ENCODE assay signal across 8 mouse cellular contexts in the genomic region with DNA sequence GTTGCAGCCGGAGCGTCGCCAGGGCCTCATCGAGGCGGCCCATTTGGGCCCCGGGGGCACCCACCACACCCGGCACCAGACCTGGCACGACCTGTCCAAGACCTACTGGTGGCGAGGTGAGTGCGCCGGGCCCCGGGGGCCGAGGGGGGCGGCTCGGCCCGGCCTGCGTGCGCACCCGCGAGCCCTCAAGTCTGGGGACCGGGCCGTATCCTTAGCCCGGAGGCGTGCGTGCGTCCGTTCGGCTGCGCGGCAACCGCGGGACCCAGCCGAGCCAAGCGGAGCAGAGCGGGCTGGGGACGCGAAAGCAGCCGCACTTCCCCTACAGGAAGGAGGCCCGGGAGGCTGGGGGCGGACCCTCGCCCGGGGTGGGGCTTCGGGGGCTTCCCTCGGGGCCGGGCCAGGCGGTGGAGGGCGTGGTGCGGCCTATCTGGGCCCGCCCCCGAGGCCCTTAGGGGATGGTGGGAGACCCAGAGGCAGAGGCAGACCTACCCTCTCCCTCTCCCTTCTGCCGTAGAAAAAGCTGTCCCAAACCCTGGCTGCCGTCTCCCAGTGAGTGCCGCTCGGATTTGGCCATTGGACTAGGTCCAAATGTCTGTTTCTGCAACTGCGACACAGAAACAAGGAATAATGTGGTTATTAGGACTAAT. TPM values are rescaled to one million over a fixed set of nuclear protein-coding genes. Genes with fewer than 3 reads are reported as not detected.
DNase-seq lines count a peak whose midpoint lies in the region; ATAC-seq and TF ChIP-seq lines count a peak whose summit lies in the region.

No protein-coding gene starts in this region.

- peaks cover 25% of the 10 kb centered on the region for H3K36me3 ChIP-seq in ES-E14 (ENCODE audit: control insufficient read depth, insufficient read depth, low read length, poor library complexity, severe bottlenecking)
- H3K36me3 ChIP-seq in forebrain, embryonic 16.5 days (ENCODE audit: control insufficient read depth, insufficient read depth) = peaks cover 19% of the 10 kb centered on the region
- H3K36me3 ChIP-seq in lung, embryonic 14.5 days (ENCODE audit: insufficient read depth) = peaks cover 39% of the 10 kb centered on the region
- H3K36me3 ChIP-seq in thymus, adult 2 months (ENCODE audit: control insufficient read depth, insufficient read depth, low read length) = peaks cover 29% of the 10 kb centered on the region

- H3K9me3 ChIP-seq in ES-E14 (ENCODE audit: control insufficient read depth, insufficient read depth, low read depth, low read length) = no peaks in the 10 kb centered on the region
- H3K9me3 ChIP-seq in forebrain, embryonic 16.5 days (ENCODE audit: control insufficient read depth, low read length) = no peaks in the 10 kb centered on the region
- no peaks in the 10 kb centered on the region for H3K9me3 ChIP-seq in lung, embryonic 14.5 days (ENCODE audit: low read depth, low read length)

- in situ Hi-C loops in ES-E14 (cut with MboI; ENCODE audit: low sequenced_read_pairs in 2 of 2, unreplicated experiment in 2 of 2) = no loop called here

- H3K27ac ChIP-seq in ES-E14 (ENCODE audit: insufficient read depth, low read depth, low read length, poor library complexity, severe bottlenecking) = peak overlapping the region; percentile 64
- H3K27ac ChIP-seq in forebrain, embryonic 16.5 days (ENCODE audit: low read length) = peak overlapping the region; percentile 85
- peak overlapping the region; percentile 89 for H3K27ac ChIP-seq in lung, embryonic 14.5 days (ENCODE audit: low read depth)
- peak overlapping the region; percentile 68 for H3K27ac ChIP-seq in thymus, adult 2 months (ENCODE audit: control insufficient read depth, insufficient read depth, low read length)

- no peak for TF ChIP-seq CTCF in lung, embryonic 14.5 days (IDR thresholded peaks at IDR 0.05; ENCODE audit: low read depth)
- no peak; the same call in 1 of the 2 replicates for TF ChIP-seq CTCF in thymus, adult 2 months (IDR thresholded peaks at IDR 0.05; ENCODE audit: borderline replicate concordance, control insufficient read depth, extremely low read depth, insufficient read depth, low read length, poor library complexity)

- H3K4me3 ChIP-seq in ES-E14 (ENCODE audit: insufficient read depth in 1 of 2, low read depth in 1 of 2, low read length in 2 of 2, poor library complexity in 1 of 2, severe bottlenecking in 1 of 2) = peak overlapping the region; percentile 82 to 86
- H3K4me3 ChIP-seq in forebrain, embryonic 16.5 days (replicated peaks; ENCODE audit: low read length) = peak overlapping the region; percentile 75
- H3K4me3 ChIP-seq in lung, embryonic 14.5 days (ENCODE audit: low read depth, low read length) = peak overlapping the region; percentile 99
- peak overlapping the region; percentile 87 for H3K4me3 ChIP-seq in thymus, adult 2 months (ENCODE audit: control insufficient read depth, insufficient read depth, low read length)

- peak; percentile 78 for DNase-seq in ES-E14 (ENCODE audit: low read depth, low spot score)
- DNase-seq in cerebellum, adult 11-12 months = peak; percentile 86
- peak; percentile 90 to 92 for DNase-seq in heart, postnatal 36 days
- DNase-seq in layer of hippocampus, adult 8-10 months (ENCODE audit: low spot score in 2 of 2) = peak; percentile 76 to 80
- DNase-seq in lung, embryonic 14.5 days = peak; percentile 94
- DNase-seq in thymus, adult 2 months = peak; percentile 92

- H3K27me3 ChIP-seq in forebrain, embryonic 16.5 days (replicated peaks; ENCODE audit: control insufficient read depth, insufficient read depth, low read length) = no peaks in the 10 kb centered on the region
- no peaks in the 10 kb centered on the region for H3K27me3 ChIP-seq in lung, embryonic 14.5 days (ENCODE audit: insufficient read depth, low read length)
- H3K27me3 ChIP-seq in thymus, adult 2 months (ENCODE audit: control insufficient read depth, insufficient read depth, low read length) = no peaks in the 10 kb centered on the region

- TF ChIP-seq POLR2A in thymus, adult 2 months (IDR thresholded peaks at IDR 0.05; ENCODE audit: control insufficient read depth, extremely low read depth, insufficient read depth, low read length, poor library complexity) = no peak

- peak overlapping the region; percentile 93 for H3K4me2 ChIP-seq in forebrain, embryonic 16.5 days (ENCODE audit: low read length)
- peak overlapping the region; percentile 83 for H3K4me2 ChIP-seq in lung, embryonic 14.5 days

- intact Hi-C loops in heart, postnatal 36 days (cut with DNase I) = loop anchor here (2.0 to 5.0 kb wide), 3 partner anchors 54 to 152 kb away; partner anchors contain the start of gene Pcnp

- WGBS in forebrain, embryonic 16.5 days = under 1% methylated on average over 53 of the region's 55 CpGs
- 1% methylated on average over 53 of the region's 55 CpGs for WGBS in lung, embryonic 14.5 days
- 1% methylated on average over 55 of the region's 55 CpGs for WGBS in thymus, adult 2 months

- H3K4me1 ChIP-seq in ES-E14 (ENCODE audit: control insufficient read depth in 2 of 2, insufficient read depth in 2 of 2, low read length in 2 of 2, poor library complexity in 1 of 2) = no peaks in the 10 kb centered on the region
- peaks cover 20% of the 10 kb centered on the region for H3K4me1 ChIP-seq in forebrain, embryonic 16.5 days (replicated peaks; ENCODE audit: control insufficient read depth, insufficient read depth, low read length)
- H3K4me1 ChIP-seq in lung, embryonic 14.5 days (ENCODE audit: insufficient read depth) = peaks cover 6% of the 10 kb centered on the region; the same call in 1 of the 2 replicates
- peaks cover 4% of the 10 kb centered on the region; the same call in 1 of the 2 replicates for H3K4me1 ChIP-seq in thymus, adult 2 months (replicated peaks; ENCODE audit: control insufficient read depth, insufficient read depth, low read length)

- peak overlapping the region; percentile 84 for H3K9ac ChIP-seq in ES-E14 (ENCODE audit: insufficient read depth, low read depth, low read length, poor library complexity, severe bottlenecking)
- H3K9ac ChIP-seq in forebrain, embryonic 16.5 days (replicated peaks; ENCODE audit: low read depth, low read length) = peak overlapping the region; percentile 80
- peak overlapping the region; percentile 91 for H3K9ac ChIP-seq in lung, embryonic 14.5 days

- peak; percentile 78 for ATAC-seq in forebrain, embryonic 16.5 days
- ATAC-seq in lung, embryonic 14.5 days (ENCODE audit: insufficient read depth) = peak; percentile 92
- peak; percentile 67 for ATAC-seq in neutrophil, adult 5-6 weeks (ENCODE audit: extremely low read depth, insufficient number of reproducible peaks, low FRiP score, poor library complexity, severe bottlenecking)

TF ChIP-seq in ES-E14, 5 proteins besides CTCF, POLR2A, EP300 and RAD21:
- no peak; the same call in 1 of the 2 replicates for TF ChIP-seq HCFC1 (IDR thresholded peaks at IDR 0.05; ENCODE audit: borderline replicate concordance, insufficient read depth, low read length)

RNA-seq across cellular contexts. Expression of gene Zbtb11, which starts 0.7 kb away (rescaled TPM):
- 23.3 and 24.3 TPM in 2 replicates for total RNA-seq in ES-E14 (2012; rRNA removed)
- polyA plus RNA-seq in forebrain, embryonic 16.5 days (2015; fragmentation: Nextera tagmentation; extraction: Ambion mirVana) = 22.4 and 25.1 TPM in 2 replicates
- 10 to 100 TPM; 10.5 to 11.2 TPM for total RNA-seq in heart, postnatal 36 days (2021)
- total RNA-seq in layer of hippocampus, adult 8-10 months (2022) = 10 to 100 TPM; 45.7 to 56.3 (median 50.5) TPM
- polyA plus RNA-seq in lung, embryonic 14.5 days (2014; fragmentation: Nextera tagmentation; extraction: Ambion mirVana) = 21.0 and 22.1 TPM in 2 replicates
- 49.6 and 49.8 TPM in 2 replicates for total RNA-seq in neutrophil, adult 5-6 weeks (2017)
- 6.1 and 7.1 TPM in 2 replicates for polyA plus RNA-seq in thymus, adult 2 months (2012; rRNA removed)

RNA-seq across cellular contexts. Expression of gene Rpl24, which starts 8.3 kb away (rescaled TPM):
- 1,393 and 1,577 TPM in 2 replicates for total RNA-seq in ES-E14 (2012; rRNA removed)
- 484 and 499 TPM in 2 replicates for polyA plus RNA-seq in forebrain, embryonic 16.5 days (2015; fragmentation: Nextera tagmentation; extraction: Ambion mirVana)
- 100 to 1,000 TPM; 549 to 570 TPM for total RNA-seq in heart, postnatal 36 days (2021)
- 100 to 1,000 TPM; 327 to 441 (median 373) TPM for total RNA-seq in layer of hippocampus, adult 8-10 months (2022)
- 845 and 899 TPM in 2 replicates for polyA plus RNA-seq in lung, embryonic 14.5 days (2014; fragmentation: Nextera tagmentation; extraction: Ambion mirVana)
- 417 and 420 TPM in 2 replicates for total RNA-seq in neutrophil, adult 5-6 weeks (2017)
- polyA plus RNA-seq in thymus, adult 2 months (2012; rRNA removed) = 151 and 184 TPM in 2 replicates

RNA-seq across cellular contexts. Expression of gene Cep97, which starts 39.7 kb away (rescaled TPM):
- total RNA-seq in ES-E14 (2012; rRNA removed) = 12.5 and 14.9 TPM in 2 replicates
- 17.5 and 19.4 TPM in 2 replicates for polyA plus RNA-seq in forebrain, embryonic 16.5 days (2015; fragmentation: Nextera tagmentation; extraction: Ambion mirVana)
- total RNA-seq in heart, postnatal 36 days (2021) = 1 to 10 TPM; 5.4 to 6.6 TPM
- total RNA-seq in layer of hippocampus, adult 8-10 months (2022) = 10 to 100 TPM; 16.4 to 21.1 (median 18.9) TPM
- polyA plus RNA-seq in lung, embryonic 14.5 days (2014; fragmentation: Nextera tagmentation; extraction: Ambion mirVana) = 11.9 and 14.0 TPM in 2 replicates
- total RNA-seq in neutrophil, adult 5-6 weeks (2017) = 20.9 and 23.3 TPM in 2 replicates
- 17.4 and 19.3 TPM in 2 replicates for polyA plus RNA-seq in thymus, adult 2 months (2012; rRNA removed)

RNA-seq across cellular contexts. Expression of gene Pcnp, which starts 55.2 kb away (rescaled TPM):
- 52.6 and 58.7 TPM in 2 replicates for total RNA-seq in ES-E14 (2012; rRNA removed)
- 230 and 262 TPM in 2 replicates for polyA plus RNA-seq in forebrain, embryonic 16.5 days (2015; fragmentation: Nextera tagmentation; extraction: Ambion mirVana)
- 10 to 100 TPM; 50.8 to 52.1 TPM for total RNA-seq in heart, postnatal 36 days (2021)
- 100 to 1,000 TPM; 165 to 177 (median 172) TPM for total RNA-seq in layer of hippocampus, adult 8-10 months (2022)
- polyA plus RNA-seq in lung, embryonic 14.5 days (2014; fragmentation: Nextera tagmentation; extraction: Ambion mirVana) = 231 and 252 TPM in 2 replicates
- 87.3 and 91.0 TPM in 2 replicates for total RNA-seq in neutrophil, adult 5-6 weeks (2017)
- polyA plus RNA-seq in thymus, adult 2 months (2012; rRNA removed) = 17.0 and 18.9 TPM in 2 replicates

Comparison
In these comparisons a context has a peak if more than half of its experiments do, and no peak if none do; other contexts are left out.
1. Peak in every context shown above with its lines: DNase-seq, ATAC-seq, H3K4me3 ChIP-seq and H3K27ac ChIP-seq.